Mouse (Mus musculus): ENCODE measurements around the gene Dgke.

DNA sequence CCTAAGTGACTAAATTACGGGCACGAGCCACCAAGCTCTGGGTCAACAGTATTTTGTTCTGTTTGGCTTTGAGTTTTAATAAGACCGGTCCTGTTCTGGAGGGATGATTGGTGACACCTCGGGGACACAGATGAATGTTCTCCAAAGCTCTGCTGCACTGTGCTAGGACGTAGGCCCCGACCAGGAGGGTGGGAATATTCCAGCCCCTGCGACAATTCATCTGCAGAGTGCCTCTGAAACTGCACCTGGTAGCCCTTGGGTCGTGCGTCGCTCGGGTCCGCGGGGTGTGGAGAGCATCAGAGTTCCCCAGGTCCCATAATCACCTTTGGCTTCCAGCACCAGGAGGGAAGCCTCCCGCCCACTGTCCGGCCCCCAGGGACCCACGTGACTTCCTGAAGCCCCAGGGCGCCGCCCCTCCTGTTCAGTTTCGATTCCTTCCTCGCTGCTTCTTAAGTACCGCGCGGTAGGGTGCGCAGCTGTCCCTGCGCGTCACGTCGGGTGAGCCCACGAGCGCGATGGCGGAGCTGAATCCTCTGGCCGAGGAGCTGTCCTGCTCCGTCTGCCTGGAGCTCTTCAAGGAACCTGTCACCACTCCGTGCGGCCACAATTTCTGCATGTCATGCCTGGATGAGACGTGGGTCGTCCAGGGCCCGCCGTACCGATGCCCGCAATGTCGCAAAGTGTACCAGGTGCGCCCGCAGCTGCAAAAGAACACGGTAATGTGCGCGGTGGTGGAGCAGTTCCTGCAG lies 67.5 kb downstream of the Dgke start, which contains the start of gene Trim25:
- peak; percentile 90 for TF ChIP-seq POLR2A (IDR thresholded peaks at IDR 0.05; ENCODE audit: borderline replicate concordance, low read depth, low read length)
- no peak for TF ChIP-seq CTCF (IDR thresholded peaks at IDR 0.05; ENCODE audit: low read depth, low read length)

Measured in bone marrow macrophage, adult 2 months (primary cell).